Mouse (Mus musculus): Measurements from ENCODE around the gene Tinf2. TPM values are rescaled to one million over a fixed set of nuclear protein-coding genes. Genes with fewer than 3 reads are reported as not detected.

Gene Tinf2
- polyA plus RNA-seq, 2 experiments from 2014 or later: 23.4 to 28.3 TPM

DNA sequence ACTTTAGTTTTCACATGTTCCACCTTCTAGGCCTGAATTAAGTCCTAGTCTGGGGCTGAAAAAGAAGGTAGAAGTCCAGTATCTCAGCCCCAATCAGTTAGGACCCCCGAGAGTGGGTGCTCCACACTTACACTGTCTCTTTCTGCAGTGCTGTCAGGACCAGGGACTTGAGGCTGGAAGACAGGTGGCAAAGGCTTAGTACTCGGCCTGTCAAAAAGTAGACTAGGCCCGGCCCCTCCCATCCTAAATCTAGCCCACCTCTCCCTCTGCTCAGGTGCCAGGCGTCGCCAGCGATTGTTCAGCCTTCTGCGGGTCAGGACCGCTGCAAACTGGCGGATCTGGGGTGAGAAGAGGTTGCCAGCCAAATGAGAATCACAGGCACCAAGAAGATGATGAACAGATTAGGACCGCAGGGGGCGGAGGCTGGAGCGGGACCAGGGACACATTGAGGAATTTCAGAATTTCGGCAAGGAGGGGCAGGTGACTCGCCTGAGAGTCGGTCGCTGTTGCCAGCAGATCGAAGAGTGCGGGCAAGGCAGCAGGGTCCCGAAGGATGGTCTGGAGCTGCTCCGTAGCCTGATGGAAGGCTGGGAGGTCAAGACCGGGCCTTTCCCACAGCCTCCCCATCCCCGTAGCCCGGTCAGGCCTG is 46.6 kb downstream of the Tinf2 start:
- no peak for ATAC-seq

- peak; percentile 72 for ATAC-seq
Measured at GRCm38 (mm10) chr14:55629312-55629711, 52.3 kb downstream of the Tinf2 start.

- ATAC-seq: no peak
Measured at GRCm38 (mm10) chr14:55628077-55628827, 53.4 kb downstream of the Tinf2 start.

Other genes with a start within 250 kb of the Tinf2 start
- gene Dhrs4, start 203.1 kb downstream of the Tinf2 start, polyA plus RNA-seq (2017; shearing (Covaris generic)): 10 to 100 TPM; 39.2 to 42.2 TPM
- not detected for gene Carmil3, start 191.2 kb downstream of the Tinf2 start, polyA plus RNA-seq (2017; shearing (Covaris generic))
- gene Cpne6, start 171.4 kb downstream of the Tinf2 start, polyA plus RNA-seq (2017; shearing (Covaris generic)): not detected
- under 1 TPM in 1 of 2 experiments, not detected in 1; 0.07 TPM for gene Nrl, start 156.8 kb downstream of the Tinf2 start, polyA plus RNA-seq (2017; shearing (Covaris generic))
- 10 to 100 TPM; 23.6 to 33.4 TPM for gene Pck2, start 141.6 kb downstream of the Tinf2 start, polyA plus RNA-seq (2017; shearing (Covaris generic))
- 10 to 100 TPM; 95.9 to 97.4 TPM for gene Dcaf11, start 121.8 kb downstream of the Tinf2 start, polyA plus RNA-seq (2017; shearing (Covaris generic))
- gene A730061H03Rik, start 121.4 kb downstream of the Tinf2 start, polyA plus RNA-seq (2017; shearing (Covaris generic)): not detected
- gene Fitm1, start 106.2 kb downstream of the Tinf2 start, polyA plus RNA-seq (2017; shearing (Covaris generic)): not detected
- 100 to 1,000 TPM; 700 to 830 TPM for gene Psme1, start 103.7 kb downstream of the Tinf2 start, polyA plus RNA-seq (2017; shearing (Covaris generic))
- 10 to 100 TPM; 25.2 to 28.6 TPM for gene Emc9, start 96.5 kb downstream of the Tinf2 start, polyA plus RNA-seq (2017; shearing (Covaris generic))
- gene Psme2, start 90.7 kb downstream of the Tinf2 start, polyA plus RNA-seq (2017; shearing (Covaris generic)): 100 to 1,000 TPM; 980 to 996 TPM
- gene Rnf31, start 90.1 kb downstream of the Tinf2 start, polyA plus RNA-seq (2017; shearing (Covaris generic)): 10 to 100 TPM; 32.6 to 33.3 TPM
- gene Irf9, start 78.2 kb downstream of the Tinf2 start, polyA plus RNA-seq (2017; shearing (Covaris generic)): 100 to 1,000 TPM; 129 to 164 TPM
- 1 to 10 TPM; 1.3 to 1.9 TPM for gene Rec8, start 63.8 kb downstream of the Tinf2 start, polyA plus RNA-seq (2017; shearing (Covaris generic))
- gene Ipo4, start 45.9 kb downstream of the Tinf2 start, polyA plus RNA-seq (2017; shearing (Covaris generic)): 10 to 100 TPM; 29.2 to 30.6 TPM
- gene Gm49378, start 43.9 kb downstream of the Tinf2 start, polyA plus RNA-seq (2017; shearing (Covaris generic)): not detected
- gene Tm9sf1, start 38.0 kb downstream of the Tinf2 start, polyA plus RNA-seq (2017; shearing (Covaris generic)): 10 to 100 TPM; 38.8 to 49.2 TPM
- 1 to 10 TPM in 1 of 2 experiments, under 1 TPM in 1; 0.57 to 2.1 TPM for gene Tssk4, start 31.6 kb downstream of the Tinf2 start, polyA plus RNA-seq (2017; shearing (Covaris generic))
- 10 to 100 TPM; 87.8 to 88.5 TPM for gene Mdp1, start 21.3 kb downstream of the Tinf2 start, polyA plus RNA-seq (2017; shearing (Covaris generic))
- gene Gmpr2, start 9.9 kb downstream of the Tinf2 start, polyA plus RNA-seq (2017; shearing (Covaris generic)): 10 to 100 TPM; 23.7 to 25.9 TPM
- gene Nedd8, start 9.7 kb downstream of the Tinf2 start, polyA plus RNA-seq (2017; shearing (Covaris generic)): 100 to 1,000 TPM; 361 to 408 TPM
- not detected for gene Tgm1, start 32.1 kb upstream of the Tinf2 start, polyA plus RNA-seq (2017; shearing (Covaris generic))
- 10 to 100 TPM; 53.3 to 60.8 TPM for gene Rabggta, start 40.4 kb upstream of the Tinf2 start, polyA plus RNA-seq (2017; shearing (Covaris generic))
- 10 to 100 TPM; 46.4 to 48.9 TPM for gene Dhrs1, start 63.9 kb upstream of the Tinf2 start, polyA plus RNA-seq (2017; shearing (Covaris generic))
- gene Nop9, start 63.9 kb upstream of the Tinf2 start, polyA plus RNA-seq (2017; shearing (Covaris generic)): 1 to 10 TPM; 6.0 to 8.2 TPM
- gene Cideb, start 76.6 kb upstream of the Tinf2 start, polyA plus RNA-seq (2017; shearing (Covaris generic)): not detected
- gene Ltb4r2, start 79.6 kb upstream of the Tinf2 start, polyA plus RNA-seq (2017; shearing (Covaris generic)): under 1 TPM in 1 of 2 experiments, not detected in 1; 0.40 TPM
- gene Ltb4r1, start 84.1 kb upstream of the Tinf2 start, polyA plus RNA-seq (2017; shearing (Covaris generic)): 1 to 10 TPM; 2.5 to 5.6 TPM
- under 1 TPM in 1 of 2 experiments, not detected in 1; 0.08 TPM for gene Adcy4, start 102.3 kb upstream of the Tinf2 start, polyA plus RNA-seq (2017; shearing (Covaris generic))
- 10 to 100 TPM; 94.3 to 99.3 TPM for gene Ripk3, start 107.0 kb upstream of the Tinf2 start, polyA plus RNA-seq (2017; shearing (Covaris generic))
- gene Nfatc4, start 141.3 kb upstream of the Tinf2 start, polyA plus RNA-seq (2017; shearing (Covaris generic)): not detected
- gene Nynrin, start 172.2 kb upstream of the Tinf2 start, polyA plus RNA-seq (2017; shearing (Covaris generic)): under 1 TPM in 1 of 2 experiments, not detected in 1; 0.08 TPM
- gene Cbln3, start 202.6 kb upstream of the Tinf2 start, polyA plus RNA-seq (2017; shearing (Covaris generic)): under 1 TPM in 1 of 2 experiments, not detected in 1; 0.24 TPM
- 10 to 100 TPM in 1 of 2 experiments, 1 to 10 TPM in 1; 9.9 to 11.6 TPM for gene Khnyn, start 203.1 kb upstream of the Tinf2 start, polyA plus RNA-seq (2017; shearing (Covaris generic))
- gene Sdr39u1, start 218.5 kb upstream of the Tinf2 start, polyA plus RNA-seq (2017; shearing (Covaris generic)): 10 to 100 TPM; 66.2 to 86.2 TPM

All from activated CD4-positive, CD25-positive, alpha-beta regulatory T cell, adult 4 months (primary cell).